Mouse (Mus musculus) adrenal gland, adult 18-20 months (tissue): Measurements from ENCODE around the gene Magi2. TPM values are rescaled to one million over a fixed set of nuclear protein-coding genes. Genes with fewer than 3 reads are reported as not detected.
"Not testable (repeated sequence)": the region's sequence is repeated elsewhere in the genome, so short reads cannot be mapped to it uniquely, and the experiment has no call there.

Source experiments
- DNase-seq, 2 experiments: peaks; one replicate each; pipeline ENCODE4 v3.0.0; 2021 to 2022; ENCODE audit warnings: low spot score in 2 of 2
- total RNA-seq, 2 experiments: library from RNA; stranded (reverse); gene quantifications; 1 replicate in 1 of 2; 2 replicates in 1 of 2; pipeline ENCODE4 v1.2.3; 2021

Gene Magi2
- total RNA-seq, 2 experiments from 2014 or later, result 7.2 to 11.8 TPM

GRCm38 (mm10) chr5:20680833-20681530 is 1454.1 kb downstream of the Magi2 start:
- DNase-seq, result no peak

- DNase-seq, result no peak
These were observed 1454.8 kb downstream of the Magi2 start for GRCm38 (mm10) chr5:20681660-20682059.

DNA sequence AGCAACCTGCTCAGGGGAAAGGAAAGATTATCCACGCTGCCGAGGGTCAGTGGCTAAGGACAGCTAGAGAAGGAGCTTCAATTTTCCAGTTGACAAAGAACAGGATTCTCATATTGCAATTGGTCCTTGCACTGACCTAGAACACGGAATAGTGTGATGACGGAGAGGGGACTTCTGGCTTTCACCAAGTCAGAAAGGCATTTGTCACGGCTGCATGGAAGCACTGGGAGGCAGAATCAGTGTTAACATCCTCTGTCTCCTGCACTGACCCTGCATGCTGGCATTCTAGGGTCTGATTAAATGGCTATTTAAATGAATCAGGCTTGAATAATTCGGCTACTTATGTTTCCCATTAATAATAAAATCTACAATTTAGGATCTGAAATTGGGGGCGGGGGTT is 1455.4 kb downstream of the Magi2 start:
- DNase-seq, result no peak

GRCm38 (mm10) chr5:20684112-20684511 is 1457.3 kb downstream of the Magi2 start:
- DNase-seq, result no peak

- no peak for DNase-seq
These were observed 1465.4 kb downstream of the Magi2 start for GRCm38 (mm10) chr5:20692230-20692629.

DNA sequence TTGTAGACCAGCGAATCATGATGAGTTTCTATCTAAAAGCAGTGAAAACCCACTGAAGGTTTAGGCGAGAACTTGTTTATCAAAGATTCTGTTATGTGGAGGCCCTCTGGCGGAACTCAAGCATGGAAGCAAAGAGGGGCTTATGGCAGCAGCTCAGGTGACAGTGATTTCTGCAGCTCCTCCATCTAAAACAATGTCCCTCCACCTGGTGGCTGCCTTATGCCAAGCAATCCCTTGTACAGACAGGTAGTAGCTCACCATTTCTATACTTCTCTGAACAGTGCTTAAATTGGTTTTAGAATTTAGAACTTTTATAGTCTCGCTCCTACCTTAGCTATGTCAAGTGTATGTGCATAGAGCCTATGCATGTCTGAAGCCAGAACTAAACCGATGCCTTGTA is 1472.3 kb downstream of the Magi2 start:
- no peak for DNase-seq

GRCm38 (mm10) chr5:20701483-20702421 is 1474.9 kb downstream of the Magi2 start:
- peak; percentile 81 to 85 for DNase-seq

DNA sequence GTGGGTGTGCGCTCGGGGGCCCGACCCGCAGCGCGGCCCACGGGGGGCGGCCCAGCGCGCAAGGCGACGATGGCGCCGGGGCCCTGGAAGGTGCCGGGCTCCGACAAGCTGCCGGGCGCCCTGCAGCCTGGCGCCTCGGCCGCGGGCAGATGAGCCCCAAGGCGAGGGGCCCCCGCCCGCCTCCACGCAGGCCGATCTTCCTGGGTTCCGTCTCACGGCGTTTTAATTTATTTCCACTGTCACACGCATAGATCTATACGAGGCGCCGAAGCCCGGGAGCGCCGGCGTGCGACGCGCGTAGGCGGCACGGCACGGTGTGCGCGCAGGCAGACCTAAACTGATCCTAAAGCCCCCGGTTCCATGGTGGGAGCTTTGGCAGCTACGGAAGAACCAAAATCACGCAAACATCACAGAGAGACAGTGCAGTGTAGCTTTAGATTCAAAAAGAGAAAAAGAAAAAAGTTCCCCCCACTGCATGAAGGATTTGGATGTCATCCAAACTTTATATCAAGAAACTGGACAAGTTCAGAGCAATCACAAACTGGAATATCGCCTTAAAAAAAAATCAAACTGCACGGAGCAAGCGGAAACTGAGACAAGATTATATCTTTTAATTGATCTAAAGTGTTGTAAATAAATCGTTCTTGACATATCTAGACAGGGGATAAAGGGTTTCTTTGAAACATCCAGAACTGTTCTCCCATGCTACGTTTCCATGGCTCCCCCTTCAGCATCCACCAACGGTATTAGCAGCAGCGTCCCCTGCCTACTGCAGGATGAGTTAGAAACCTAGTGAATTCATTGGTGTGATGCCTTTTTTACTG is 1475.9 kb downstream of the Magi2 start:
- DNase-seq, result peak in 1 of 2 experiments; percentile 36

DNA sequence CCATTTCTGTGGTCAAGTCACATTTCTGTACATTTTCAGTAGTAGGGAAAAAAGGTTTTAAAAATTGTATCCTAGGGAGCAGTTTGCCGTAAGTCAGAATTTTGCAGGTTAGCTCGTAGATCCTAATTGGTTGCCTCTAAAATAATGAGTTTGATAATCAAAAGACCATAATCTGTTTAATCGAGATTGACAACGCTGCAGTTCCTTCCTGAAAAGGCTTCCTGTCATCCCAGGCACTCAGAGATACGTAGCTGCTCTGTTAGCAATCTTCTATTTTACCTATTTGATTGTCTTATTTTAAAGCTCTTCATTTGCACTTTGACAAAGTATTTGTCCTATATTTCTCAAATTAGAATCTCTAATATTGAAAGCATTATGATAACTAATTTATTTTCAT is 1476.5 kb downstream of the Magi2 start:
- no peak for DNase-seq

- DNase-seq, result no peak
These were observed 1477.2 kb downstream of the Magi2 start for GRCm38 (mm10) chr5:20703971-20704575.

- DNase-seq, result no peak
These were observed 1478.0 kb downstream of the Magi2 start for GRCm38 (mm10) chr5:20704886-20705285.

DNA sequence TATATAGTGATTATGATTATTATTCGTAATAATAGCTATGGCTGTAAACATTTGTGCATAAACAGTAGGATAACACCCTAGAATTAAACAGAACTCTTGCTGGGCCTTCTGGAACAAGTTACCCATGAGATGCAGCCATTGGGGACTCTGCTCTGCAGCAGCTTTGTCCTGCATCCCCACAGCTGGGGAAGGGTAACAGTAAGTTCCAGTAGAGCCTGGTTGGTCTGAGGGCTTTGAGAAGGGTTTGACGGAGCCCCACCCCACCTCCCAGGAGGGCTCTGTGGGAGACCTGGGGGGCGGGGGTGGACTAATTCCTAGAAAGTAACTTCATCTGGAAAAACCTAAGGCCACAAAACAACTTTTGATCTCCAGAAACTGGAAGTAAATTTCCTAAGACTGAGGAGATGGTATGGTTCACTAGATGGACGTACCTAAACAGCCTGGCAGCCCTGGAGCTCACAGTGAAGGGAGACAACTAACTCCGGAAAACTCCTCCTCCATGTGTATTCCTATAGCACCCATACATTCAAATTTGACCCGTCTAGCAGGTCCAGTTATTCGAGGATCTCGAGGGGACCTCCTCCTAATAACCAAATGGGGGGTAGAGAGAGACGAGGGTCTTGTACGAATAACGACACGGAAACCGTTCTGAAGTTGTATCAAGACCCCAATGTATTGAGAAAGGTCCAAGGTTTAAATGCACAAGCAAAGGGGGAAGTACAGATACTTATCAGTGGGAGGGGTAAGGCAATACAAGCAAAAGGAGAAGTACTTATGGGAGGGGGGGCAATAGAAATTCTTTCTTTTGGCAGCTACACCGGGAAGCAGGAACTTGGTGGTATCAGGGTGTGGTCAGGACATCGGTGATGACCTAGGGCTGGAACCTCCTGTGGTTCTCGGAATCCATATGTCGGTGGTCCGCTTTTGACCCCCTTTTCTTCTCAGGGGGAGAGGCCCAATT is 1479.8 kb downstream of the Magi2 start:
- DNase-seq, result not testable (repeated sequence)

GRCm38 (mm10) chr5:20710845-20711244 is 1484.0 kb downstream of the Magi2 start:
- DNase-seq, result not testable (repeated sequence)

DNA sequence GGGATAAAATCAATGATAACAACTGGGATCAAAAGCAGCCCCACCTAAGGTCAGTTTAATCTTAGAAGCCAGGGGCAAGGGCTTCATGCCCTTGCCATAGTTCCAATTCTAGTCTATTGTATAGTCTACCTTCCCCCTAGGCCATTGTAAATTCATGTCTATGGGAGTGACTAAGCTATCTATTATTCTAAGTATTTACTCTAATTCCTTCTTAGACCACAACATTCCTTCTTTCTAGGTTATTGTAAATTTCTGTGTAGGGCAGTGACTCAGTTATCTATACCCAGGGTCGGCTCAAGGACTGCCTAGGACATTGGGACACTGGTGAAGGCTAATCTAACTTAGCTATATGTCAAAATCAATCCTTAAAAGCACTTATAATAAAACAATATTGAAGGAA is 1487.8 kb downstream of the Magi2 start:
- not testable (repeated sequence) for DNase-seq

DNA sequence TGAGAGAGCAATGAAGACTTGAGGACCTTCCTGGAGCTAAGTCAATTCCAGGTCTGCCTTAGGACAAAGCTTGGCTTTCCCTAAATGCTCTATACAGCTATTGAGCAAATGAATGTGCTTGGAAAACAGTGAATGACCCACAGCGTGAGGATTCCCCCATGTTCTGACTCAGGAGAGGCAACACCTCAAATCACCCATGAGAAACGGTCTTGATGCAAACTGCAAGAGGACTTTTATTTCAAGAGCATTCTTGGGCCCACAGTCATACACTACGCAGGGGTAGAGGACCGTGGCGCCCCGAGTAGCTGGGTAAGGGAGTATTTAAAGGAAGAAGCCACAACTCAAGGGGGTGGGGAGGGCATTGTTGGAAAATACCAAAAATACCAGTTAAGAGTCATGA is 1489.1 kb downstream of the Magi2 start:
- not testable (repeated sequence) for DNase-seq

- DNase-seq, result no peak
These were observed 1493.5 kb downstream of the Magi2 start for GRCm38 (mm10) chr5:20720201-20720900.

DNA sequence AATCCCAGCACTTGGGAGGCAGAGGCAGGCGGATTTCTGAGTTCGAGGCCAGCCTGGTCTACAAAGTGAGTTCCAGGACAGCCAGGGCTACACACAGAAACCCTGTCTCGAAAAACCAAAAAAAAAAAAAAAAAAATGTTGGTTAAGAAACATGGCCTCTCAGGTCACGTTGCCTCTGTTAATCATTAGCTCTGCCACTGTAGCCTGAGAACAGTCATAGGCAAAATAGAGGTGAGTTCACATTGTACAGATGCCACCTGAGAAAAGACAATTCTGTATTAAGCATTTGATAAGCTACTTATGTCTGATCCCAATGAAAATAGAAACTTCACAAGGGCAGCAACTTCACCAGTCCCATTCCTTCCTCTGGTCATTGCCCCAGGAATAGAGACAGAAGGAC is 1496.4 kb downstream of the Magi2 start:
- not testable (repeated sequence) for DNase-seq

- no peak for DNase-seq
These were observed 1512.0 kb downstream of the Magi2 start for GRCm38 (mm10) chr5:20738795-20739194.

DNA sequence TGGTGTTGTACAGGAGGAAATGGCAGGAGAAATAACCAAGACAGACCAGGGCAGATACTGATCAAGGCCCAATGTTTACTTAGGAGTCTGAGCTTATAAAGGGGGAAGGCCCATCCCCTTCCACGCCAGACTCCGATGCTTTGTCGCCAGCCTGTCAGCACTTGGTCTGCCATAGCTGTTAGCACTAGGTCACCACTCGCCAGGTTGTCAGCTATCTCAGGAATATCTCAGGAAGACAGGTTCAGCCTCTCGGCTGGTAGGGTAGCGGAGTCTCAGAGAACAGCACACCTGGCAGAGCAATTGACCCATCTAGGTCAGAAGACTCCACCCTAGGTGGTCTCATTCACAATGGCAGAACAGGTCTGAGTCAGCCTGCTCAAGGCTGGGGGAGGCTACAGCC is 1514.4 kb downstream of the Magi2 start:
- DNase-seq, result no peak
